Mouse (Mus musculus): ENCODE data around the gene Tep1. TPM values are rescaled to one million over a fixed set of nuclear protein-coding genes. Genes with fewer than 3 reads are reported as not detected.
"Not testable (repeated sequence)": the region's sequence is repeated elsewhere in the genome, so short reads cannot be mapped to it uniquely, and the experiment has no call there.

Tep1 gene
- total RNA-seq, 2 experiments from 2014 or later, result 3.0 to 13.8 TPM

- ATAC-seq (replicated peaks; ENCODE audit: low FRiP score, poor library complexity, severe bottlenecking), result no peak
Measured at GRCm38 (mm10) chr14:50870805-50871143, 414 bp upstream of the Tep1 start.

- ATAC-seq (replicated peaks; ENCODE audit: low FRiP score, poor library complexity, severe bottlenecking), result no peak
Measured at GRCm38 (mm10) chr14:50868656-50869055, 1.7 kb downstream of the Tep1 start.

GRCm38 (mm10) chr14:50868211-50868610, 2.1 kb downstream of the Tep1 start:
- no peak for ATAC-seq (replicated peaks; ENCODE audit: low FRiP score, poor library complexity, severe bottlenecking)

GRCm38 (mm10) chr14:50866966-50867365, 3.4 kb downstream of the Tep1 start:
- no peak for ATAC-seq (replicated peaks; ENCODE audit: low FRiP score, poor library complexity, severe bottlenecking)

GRCm38 (mm10) chr14:50865005-50865404, 5.4 kb downstream of the Tep1 start:
- not testable (repeated sequence) for ATAC-seq (replicated peaks; ENCODE audit: low FRiP score, poor library complexity, severe bottlenecking)

- ATAC-seq (replicated peaks; ENCODE audit: low FRiP score, poor library complexity, severe bottlenecking), result no peak
Measured at GRCm38 (mm10) chr14:50862641-50863040, 7.7 kb downstream of the Tep1 start.

- no peak for ATAC-seq (replicated peaks; ENCODE audit: low FRiP score, poor library complexity, severe bottlenecking)
Measured at GRCm38 (mm10) chr14:50855788-50856187, 14.6 kb downstream of the Tep1 start.

GRCm38 (mm10) chr14:50837236-50837635, 33.1 kb downstream of the Tep1 start:
- no peak for ATAC-seq (replicated peaks; ENCODE audit: low FRiP score, poor library complexity, severe bottlenecking)

- no peak for ATAC-seq (replicated peaks; ENCODE audit: low FRiP score, poor library complexity, severe bottlenecking)
Measured at GRCm38 (mm10) chr14:50834435-50834834, 35.9 kb downstream of the Tep1 start.

GRCm38 (mm10) chr14:50833964-50834363, 36.4 kb downstream of the Tep1 start:
- no peak for ATAC-seq (replicated peaks; ENCODE audit: low FRiP score, poor library complexity, severe bottlenecking)

- ATAC-seq (replicated peaks; ENCODE audit: low FRiP score, poor library complexity, severe bottlenecking), result no peak
Measured at GRCm38 (mm10) chr14:50829878-50830277, 40.5 kb downstream of the Tep1 start.

- no peak for ATAC-seq (replicated peaks; ENCODE audit: low FRiP score, poor library complexity, severe bottlenecking)
Measured at GRCm38 (mm10) chr14:50826579-50826978, 43.8 kb downstream of the Tep1 start.

GRCm38 (mm10) chr14:50824219-50824618, 46.1 kb downstream of the Tep1 start:
- no peak for ATAC-seq (replicated peaks; ENCODE audit: low FRiP score, poor library complexity, severe bottlenecking)

- ATAC-seq (replicated peaks; ENCODE audit: low FRiP score, poor library complexity, severe bottlenecking), result no peak
Measured at GRCm38 (mm10) chr14:50823240-50823639, 47.1 kb downstream of the Tep1 start.

- ATAC-seq (replicated peaks; ENCODE audit: low FRiP score, poor library complexity, severe bottlenecking), result no peak
Measured at GRCm38 (mm10) chr14:50813060-50813459, 57.3 kb downstream of the Tep1 start.

- peak; percentile 94 for ATAC-seq (replicated peaks; ENCODE audit: low FRiP score, poor library complexity, severe bottlenecking)
Measured at GRCm38 (mm10) chr14:50807487-50808072, 62.8 kb downstream of the Tep1 start, which contains the start of the genes Ccnb1ip1 and Parp2. Ccnb1ip1 (minus strand) TSS chr14:50807732. Parp2 (plus strand) TSS chr14:50807841.

GRCm38 (mm10) chr14:50806469-50806868, 63.9 kb downstream of the Tep1 start:
- not testable (repeated sequence) for ATAC-seq (replicated peaks; ENCODE audit: low FRiP score, poor library complexity, severe bottlenecking)

GRCm38 (mm10) chr14:50804683-50805082, 65.7 kb downstream of the Tep1 start:
- ATAC-seq (replicated peaks; ENCODE audit: low FRiP score, poor library complexity, severe bottlenecking), result no peak

GRCm38 (mm10) chr14:50802843-50803562, 67.4 kb downstream of the Tep1 start:
- ATAC-seq (replicated peaks; ENCODE audit: low FRiP score, poor library complexity, severe bottlenecking), result no peak

- no peak for ATAC-seq (replicated peaks; ENCODE audit: low FRiP score, poor library complexity, severe bottlenecking)
Measured at GRCm38 (mm10) chr14:50802441-50802840, 67.9 kb downstream of the Tep1 start.

GRCm38 (mm10) chr14:50799502-50800259, 70.7 kb downstream of the Tep1 start:
- ATAC-seq (replicated peaks; ENCODE audit: low FRiP score, poor library complexity, severe bottlenecking), result peak; percentile 51; the same call in 1 of the 2 replicates
